Mouse (Mus musculus) myocyte (in vitro differentiated cells): ENCODE results near the gene Snapc3. TPM values are rescaled to one million over a fixed set of nuclear protein-coding genes. Genes with fewer than 3 reads are reported as not detected.

Experiments used
- H3K27me3 ChIP-seq: one replicate; pipeline ENCODE4 v1.6.1; 2011; ENCODE audit not compliant: control insufficient read depth, insufficient read depth, insufficient read length
- H3K36me3 ChIP-seq: one replicate; pipeline ENCODE4 v1.6.1; 2011; ENCODE audit not compliant: control insufficient read depth, insufficient read depth
- H3K4me2 ChIP-seq: one replicate; pipeline ENCODE4 v1.6.1; 2011; ENCODE audit warnings: low read depth, control low read depth
- H3K4me3 ChIP-seq: one replicate; pipeline ENCODE4 v1.5.1; 2011; ENCODE audit warnings: mild to moderate bottlenecking, control low read depth, moderate library complexity
- H3K79me2 ChIP-seq: one replicate; pipeline ENCODE4 v1.6.1; 2011; ENCODE audit not compliant: control insufficient read depth, insufficient read depth
- H3ac ChIP-seq: one replicate; pipeline ENCODE4 v1.6.1; 2011; ENCODE audit not compliant: control insufficient read depth, insufficient read length
- CEBPB ChIP-seq: IDR thresholded peaks from 2 replicates; pipeline ENCODE4 v1.6.1; 2011; ENCODE audit warnings: mild to moderate bottlenecking, moderate library complexity; ENCODE audit not compliant: poor library complexity, insufficient read depth, severe bottlenecking
- E2F4 ChIP-seq: IDR thresholded peaks from one replicate; pipeline ENCODE4 v1.6.1; 2011; ENCODE audit warnings: mild to moderate bottlenecking, control low read depth, moderate library complexity; ENCODE audit not compliant: insufficient read depth
- MAX ChIP-seq: IDR thresholded peaks from one replicate; pipeline ENCODE4 v1.6.1; 2011; ENCODE audit warnings: low read depth, mild to moderate bottlenecking, control low read depth
- MYOD1 ChIP-seq, 3 experiments: IDR thresholded peaks; one replicate each; pipeline ENCODE4 v1.6.1; 2011; ENCODE audit warnings: control low read depth in 2 of 3, low read depth in 2 of 3, mild to moderate bottlenecking in 2 of 3, moderate library complexity in 1 of 3; ENCODE audit not compliant: insufficient read length in 2 of 3, control insufficient read depth in 1 of 3
- MYOG ChIP-seq, 3 experiments: IDR thresholded peaks; one replicate each; pipeline ENCODE4 v1.6.1; 2011; ENCODE audit warnings: control low read depth in 2 of 3, low read depth in 2 of 3, mild to moderate bottlenecking in 2 of 3; ENCODE audit not compliant: insufficient read length in 2 of 3, control insufficient read depth in 1 of 3, insufficient read depth in 1 of 3
- POLR2A ChIP-seq: IDR thresholded peaks from one replicate; pipeline ENCODE4 v1.6.1; 2011; ENCODE audit warnings: low read depth, mild to moderate bottlenecking, control low read depth, moderate library complexity; ENCODE audit not compliant: insufficient read length
- POLR2AphosphoS2 ChIP-seq: IDR thresholded peaks from one replicate; pipeline ENCODE4 v1.6.1; 2011; ENCODE audit warnings: low read depth, control low read depth; ENCODE audit not compliant: insufficient read length
- REST ChIP-seq: IDR thresholded peaks from one replicate; pipeline ENCODE4 v1.6.1; 2011; ENCODE audit warnings: mild to moderate bottlenecking, control low read depth, moderate library complexity; ENCODE audit not compliant: insufficient read depth, insufficient read length
- SRF ChIP-seq: IDR thresholded peaks from one replicate; pipeline ENCODE4 v1.6.1; 2011; ENCODE audit warnings: low read depth; ENCODE audit not compliant: control insufficient read depth, insufficient read length
- TCF12 ChIP-seq: IDR thresholded peaks from one replicate; pipeline ENCODE4 v1.6.1; 2011; ENCODE audit warnings: mild to moderate bottlenecking, control low read depth; ENCODE audit not compliant: poor library complexity, insufficient read depth, severe bottlenecking
- TCF3 ChIP-seq: IDR thresholded peaks from one replicate; pipeline ENCODE4 v1.6.1; 2011; ENCODE audit warnings: low read depth, control low read depth; ENCODE audit not compliant: insufficient read length
- USF1 ChIP-seq: IDR thresholded peaks from one replicate; pipeline ENCODE4 v1.6.1; 2011; ENCODE audit warnings: low read depth, mild to moderate bottlenecking, control low read depth, moderate library complexity
- polyA plus RNA-seq: library from polyadenylated mRNA; unstranded; fragments of >200 nt; fragmentation: generic; extraction: Trizol; gene quantifications from one replicate; pipeline ENCODE4 v1.2.1, GENCODE M21; 2012; ENCODE audit warnings: missing spikeins

The Snapc3 gene
- polyA plus RNA-seq: 18.4 TPM

GRCm38 (mm10) chr4:83417160-83417819, at the start of gene Snapc3:
Gene Snapc3, plus strand, starts transcription at chr4:83417724.
- H3K36me3 ChIP-seq: peaks cover 7% of the 10 kb centered on the region
- peak within 1 kb of the TSS; percentile 64 for H3K4me2 ChIP-seq
- H3K27me3 ChIP-seq: no peaks in the 10 kb centered on the region
- H3K79me2 ChIP-seq: peaks cover 42% of the 10 kb centered on the region
- H3ac ChIP-seq: peak within 1 kb of the TSS; percentile 22
- peak within 1 kb of the TSS; percentile 93 for H3K4me3 ChIP-seq
- TF ChIP-seq POLR2AphosphoS2 (peak; percentile 92), MYOG (IDR thresholded peaks at IDR 0.05; ENCODE audit: control insufficient read depth in 1 of 3, insufficient read depth in 1 of 3, insufficient read length in 2 of 3, low read depth in 2 of 3) (peak in 1 of 3 experiments; percentile 21), TCF12 (no peak), USF1 (no peak), REST (peak; percentile 39), MAX (no peak), SRF (no peak), MYOD1 (IDR thresholded peaks at IDR 0.05; ENCODE audit: control insufficient read depth in 1 of 3, insufficient read length in 2 of 3, low read depth in 2 of 3) (no peak), POLR2A (peak; percentile 94), E2F4 (peak; percentile 47), TCF3 (no peak), CEBPB (no peak)

- Histone ChIP-seq H3K79me2 (no peaks in the 10 kb centered on the region), H3K4me2 (peak overlapping the region; percentile 40), H3K36me3 (no peaks in the 10 kb centered on the region), H3K27me3 (no peaks in the 10 kb centered on the region), H3ac (no peak overlapping the region), H3K4me3 (no peak overlapping the region)
- TF ChIP-seq MYOG (IDR thresholded peaks at IDR 0.05; ENCODE audit: control insufficient read depth in 1 of 3, insufficient read depth in 1 of 3, insufficient read length in 2 of 3, low read depth in 2 of 3): no peak
- TF ChIP-seq USF1: no peak
- no peak for TF ChIP-seq MAX
- no peak for TF ChIP-seq CEBPB
- no peak for TF ChIP-seq SRF
- no peak for TF ChIP-seq POLR2A
- no peak for TF ChIP-seq REST
- TF ChIP-seq MYOD1 (IDR thresholded peaks at IDR 0.05; ENCODE audit: control insufficient read depth in 1 of 3, insufficient read length in 2 of 3, low read depth in 2 of 3): no peak
Measured at GRCm38 (mm10) chr4:83373381-83373780, 44.1 kb upstream of the Snapc3 start.

GRCm38 (mm10) chr4:83375650-83376049, 41.9 kb upstream of the Snapc3 start:
- no peak overlapping the region for H3K4me3 ChIP-seq
- TF ChIP-seq MAX: no peak
- TF ChIP-seq MYOD1 (IDR thresholded peaks at IDR 0.05; ENCODE audit: control insufficient read depth in 1 of 3, insufficient read length in 2 of 3, low read depth in 2 of 3): peak in 1 of 3 experiments; percentile 70
- no peaks in the 10 kb centered on the region for H3K27me3 ChIP-seq
- no peaks in the 10 kb centered on the region for H3K79me2 ChIP-seq
- no peaks in the 10 kb centered on the region for H3K36me3 ChIP-seq
- H3K4me2 ChIP-seq: peak overlapping the region; percentile 20
- no peak overlapping the region for H3ac ChIP-seq

GRCm38 (mm10) chr4:83376461-83377015, 41.0 kb upstream of the Snapc3 start:
- no peak overlapping the region for H3ac ChIP-seq
- TF ChIP-seq REST (no peak), MYOG (IDR thresholded peaks at IDR 0.05; ENCODE audit: control insufficient read depth in 1 of 3, insufficient read depth in 1 of 3, insufficient read length in 2 of 3, low read depth in 2 of 3) (no peak), POLR2A (no peak), E2F4 (no peak), POLR2AphosphoS2 (no peak), TCF12 (no peak)
- H3K4me3 ChIP-seq: no peak overlapping the region
- no peaks in the 10 kb centered on the region for H3K79me2 ChIP-seq
- peak overlapping the region; percentile 15 for H3K4me2 ChIP-seq
- no peaks in the 10 kb centered on the region for H3K36me3 ChIP-seq
- H3K27me3 ChIP-seq: no peaks in the 10 kb centered on the region

- H3K4me3 ChIP-seq: no peak overlapping the region
- H3K27me3 ChIP-seq: no peaks in the 10 kb centered on the region
- H3K4me2 ChIP-seq: peak overlapping the region; percentile 74
- H3ac ChIP-seq: no peak overlapping the region
- no peaks in the 10 kb centered on the region for H3K36me3 ChIP-seq
- H3K79me2 ChIP-seq: no peaks in the 10 kb centered on the region
- TF ChIP-seq POLR2A: no peak
- TF ChIP-seq MAX: no peak
- no peak for TF ChIP-seq REST
- TF ChIP-seq MYOD1 (IDR thresholded peaks at IDR 0.05; ENCODE audit: control insufficient read depth in 1 of 3, insufficient read length in 2 of 3, low read depth in 2 of 3): no peak
- no peak for TF ChIP-seq USF1
- TF ChIP-seq POLR2AphosphoS2: no peak
Measured at GRCm38 (mm10) chr4:83379036-83379435, 38.5 kb upstream of the Snapc3 start.
